17 mouse cellular contexts compared by ENCODE assay signal in genomic region chr11:85812201-85812966, GRCm38 (mm10). TPM values are rescaled to one million over a fixed set of nuclear protein-coding genes. Genes with fewer than 3 reads are reported as not detected.
DNase-seq lines count a peak whose midpoint lies in the region; ATAC-seq and TF ChIP-seq lines count a peak whose summit lies in the region.
"Had no signal": no experiment of that assay in that cellular context is flagged by ENCODE, and none has a peak within 500 bp of the region (broad histone marks: within the 10 kb centered on the region; RNA-seq: fewer than 3 reads in every experiment).

No protein-coding gene starts in this region.

- TF ChIP-seq POLR2A in heart, adult 2 months (IDR thresholded peaks at IDR 0.05; ENCODE audit: insufficient read depth, low read depth, low read length) = no peak

- H3K9ac ChIP-seq in intestine, postnatal 0 days (ENCODE audit: low read depth, low read length) = no peak overlapping the region
- H3K9ac ChIP-seq in heart, adult 2 months (ENCODE audit: low read depth, low read length) = no peak overlapping the region
- H3K9ac ChIP-seq in midbrain, postnatal 0 days (replicated peaks; ENCODE audit: low read length, poor library complexity, severe bottlenecking) = no peak overlapping the region
- H3K9ac ChIP-seq: liver, embryonic 13.5 days had no signal

- WGBS in intestine, postnatal 0 days = 56% methylated on average over 12 of the region's 12 CpGs
- 93% methylated on average over 12 of the region's 12 CpGs for WGBS in heart, adult 2 months
- WGBS in midbrain, postnatal 0 days = 83% methylated on average over 12 of the region's 12 CpGs

- no peaks in the 10 kb centered on the region for H3K79me2 ChIP-seq in heart, adult 2 months (replicated peaks; ENCODE audit: control insufficient read depth, insufficient read depth, low read length)

- H3K4me1 ChIP-seq in intestine, postnatal 0 days (replicated peaks; ENCODE audit: control insufficient read depth, insufficient read depth, low read length) = 0 out of 2 replicates have a peak, but pooled peaks cover 2% of the 10 kb centered on the region
- H3K4me1 ChIP-seq in heart, adult 2 months (ENCODE audit: control insufficient read depth, insufficient read depth, low read length) = no peaks in the 10 kb centered on the region; the same call in 1 of the 2 replicates
- no peaks in the 10 kb centered on the region for H3K4me1 ChIP-seq in midbrain, postnatal 0 days (ENCODE audit: insufficient read depth, low read length)

- peak; percentile 76 for DNase-seq in urinary bladder, postnatal 14 days (ENCODE audit: low spot score)
- no peak for DNase-seq in urinary bladder, adult 2 months (ENCODE audit: low spot score)
- DNase-seq in kidney, postnatal 25 days = peak; percentile 89 to 90
- no peak for DNase-seq in frontal cortex, postnatal 10 days (ENCODE audit: low spot score in 2 of 2)
- no peak for DNase-seq in left cerebral cortex, adult 11 months (ENCODE audit: low spot score)
- no peak for DNase-seq in heart, adult 2 months
- DNase-seq in midbrain, postnatal 0 days (ENCODE audit: low spot score) = no peak
- DNase-seq: cerebellum, adult 9-10 months; heart, postnatal 14 days; liver, embryonic 13.5 days; right cerebral cortex, postnatal 4 days had no signal

- no peak overlapping the region for H3K4me3 ChIP-seq in intestine, postnatal 0 days (ENCODE audit: low read depth, low read length)
- no peak overlapping the region for H3K4me3 ChIP-seq in heart, adult 2 months
- no peak overlapping the region for H3K4me3 ChIP-seq in midbrain, postnatal 0 days (ENCODE audit: low read depth, low read length)
- H3K4me3 ChIP-seq: liver, embryonic 13.5 days had no signal

- intact Hi-C loops in heart, adult 2 months (cut with DNase I) = no loop called here

- no peaks in the 10 kb centered on the region for H3K9me3 ChIP-seq in intestine, postnatal 0 days (ENCODE audit: control insufficient read depth)
- no peaks in the 10 kb centered on the region for H3K9me3 ChIP-seq in midbrain, postnatal 0 days (ENCODE audit: low read length)
- H3K9me3 ChIP-seq: liver, embryonic 13.5 days had no signal

- TF ChIP-seq CTCF in intestine, postnatal 0 days (IDR thresholded peaks at IDR 0.05; ENCODE audit: low read depth) = no peak
- TF ChIP-seq CTCF in heart, adult 2 months (IDR thresholded peaks at IDR 0.05) = no peak
- TF ChIP-seq CTCF in midbrain, postnatal 0 days (IDR thresholded peaks at IDR 0.05) = no peak

- no peaks in the 10 kb centered on the region for H3K36me3 ChIP-seq in intestine, postnatal 0 days (ENCODE audit: control insufficient read depth, insufficient read depth)
- H3K36me3 ChIP-seq in heart, adult 2 months (ENCODE audit: control insufficient read depth, insufficient read depth, low read length) = no peaks in the 10 kb centered on the region
- no peaks in the 10 kb centered on the region for H3K36me3 ChIP-seq in midbrain, postnatal 0 days (ENCODE audit: insufficient read depth, low read length)
- H3K36me3 ChIP-seq: liver, embryonic 13.5 days had no signal

- no peaks in the 10 kb centered on the region for H3K27me3 ChIP-seq in intestine, postnatal 0 days (replicated peaks; ENCODE audit: control insufficient read depth, insufficient read depth, low read length)
- no peaks in the 10 kb centered on the region for H3K27me3 ChIP-seq in heart, adult 2 months (ENCODE audit: control insufficient read depth, insufficient read depth, low read length)
- H3K27me3 ChIP-seq in midbrain, postnatal 0 days (ENCODE audit: insufficient read depth, low read length) = no peaks in the 10 kb centered on the region

- TF ChIP-seq EP300 in heart, adult 2 months (IDR thresholded peaks at IDR 0.05; ENCODE audit: insufficient read depth, low read depth, low read length) = no peak

- H3K4me2 ChIP-seq in intestine, postnatal 0 days (replicated peaks; ENCODE audit: low read depth) = peak overlapping the region; percentile 25; the same call in 1 of the 2 replicates
- no peak overlapping the region for H3K4me2 ChIP-seq in midbrain, postnatal 0 days (ENCODE audit: low read depth, low read length, poor library complexity, severe bottlenecking)
- H3K4me2 ChIP-seq: liver, embryonic 13.5 days had no signal

- no peak overlapping the region for H3K27ac ChIP-seq in intestine, postnatal 0 days (ENCODE audit: low read depth, low read length)
- H3K27ac ChIP-seq in heart, adult 2 months = no peak overlapping the region
- no peak overlapping the region for H3K27ac ChIP-seq in midbrain, postnatal 0 days (ENCODE audit: low read depth, low read length)
- H3K27ac ChIP-seq: liver, embryonic 13.5 days had no signal

- peak; percentile 49 for ATAC-seq in intestine, postnatal 0 days
- ATAC-seq in midbrain, postnatal 0 days (ENCODE audit: low FRiP score) = no peak
- ATAC-seq: forebrain, embryonic 14.5 days had no signal

RNA-seq across cellular contexts. Expression of gene Tbx2, which starts 20.0 kb away (rescaled TPM):
- 130 and 133 TPM in 2 replicates for polyA plus RNA-seq in urinary bladder, adult 2 months (2012; rRNA removed)
- polyA plus RNA-seq in intestine, postnatal 0 days (2015; fragmentation: Nextera tagmentation; extraction: Ambion mirVana) = 3.0 and 3.3 TPM in 2 replicates
- 1 to 10 TPM; 5.5 to 5.7 TPM for total RNA-seq in heart, adult 2 months (2021)
- polyA plus RNA-seq in heart, adult 2 months (2012; rRNA removed) = 6.9 and 7.5 TPM in 2 replicates
- total RNA-seq in midbrain, postnatal 0 days (2014; rRNA removed) = 3.9 and 4.4 TPM in 2 replicates
- polyA plus RNA-seq in midbrain, postnatal 0 days (2015; fragmentation: Nextera tagmentation; extraction: Ambion mirVana) = 0.32 and 0.42 TPM in 2 replicates

RNA-seq across cellular contexts. Expression of gene Gm11444, which starts 37.7 kb away (rescaled TPM):
- not detected in 2 replicates for polyA plus RNA-seq in urinary bladder, adult 2 months (2012; rRNA removed)
- polyA plus RNA-seq in intestine, postnatal 0 days (2015; fragmentation: Nextera tagmentation; extraction: Ambion mirVana) = not detected in 2 replicates
- not detected for total RNA-seq in heart, adult 2 months (2021)
- not detected in 2 replicates for polyA plus RNA-seq in heart, adult 2 months (2012; rRNA removed)
- not detected in 2 replicates for total RNA-seq in midbrain, postnatal 0 days (2014; rRNA removed)
- not detected in 2 replicates for polyA plus RNA-seq in midbrain, postnatal 0 days (2015; fragmentation: Nextera tagmentation; extraction: Ambion mirVana)
- total RNA-seq: gastrocnemius, postnatal 4 days; heart, postnatal 14 days; left cerebral cortex, adult 8-10 months had no signal
- polyA plus RNA-seq: embryonic facial prominence, embryonic 14.5 days; forebrain, embryonic 14.5 days; large intestine, adult 2 months; liver, embryonic 13.5 days had no signal

Comparison
In these comparisons a context has a peak if more than half of its experiments do, and no peak if none do; other contexts are left out.
1. DNase-seq: peak in urinary bladder, postnatal 14 days (single experiment) and kidney, postnatal 25 days (2 of 2); none in urinary bladder, adult 2 months (single experiment), frontal cortex, postnatal 10 days (0 of 2), left cerebral cortex, adult 11 months (single experiment), heart, adult 2 months (0 of 2) and midbrain, postnatal 0 days (single experiment).
2. RNA of gene Tbx2, which starts 20.0 kb away (polyA plus RNA-seq): 130 to 133 TPM in urinary bladder, adult 2 months; 6.9 to 7.5 TPM in heart, adult 2 months, 3.0 to 3.3 TPM in intestine, postnatal 0 days and 0.32 to 0.42 TPM in midbrain, postnatal 0 days; every median in the first group is over 10 times any median in the second.